Mouse (Mus musculus): ENCODE results near the gene Plp1. TPM values are rescaled to one million over a fixed set of nuclear protein-coding genes. Genes with fewer than 3 reads are reported as not detected.
A peak's percentile ranks its signal among the peaks of the same experiment; 100 is the strongest.

Gene Plp1
- polyA plus RNA-seq (2014; fragmentation: Nextera tagmentation; extraction: Ambion mirVana): 6.2 and 6.9 TPM in 2 replicates

DNA sequence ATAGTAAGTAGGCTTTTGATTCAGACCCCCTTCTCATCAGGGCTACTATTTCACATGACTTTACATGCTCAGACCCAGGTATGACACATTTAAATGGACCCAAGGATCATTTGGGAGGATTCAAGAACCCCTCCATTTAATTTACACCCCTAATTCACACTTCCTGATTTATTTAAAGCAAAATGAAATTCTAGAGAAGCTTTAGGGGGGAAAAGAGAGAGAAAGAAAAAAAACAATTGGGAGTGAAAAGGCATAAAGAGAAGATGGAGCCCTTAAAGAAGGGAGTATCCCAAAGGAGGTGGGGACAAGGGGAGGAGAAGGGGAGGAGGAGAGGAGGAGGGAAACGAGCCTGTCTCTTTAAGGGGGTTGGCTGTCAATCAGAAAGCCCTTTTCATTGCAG, at the start of gene Plp1:
Gene Plp1 (plus strand): TSS at position 301 of the 400 bp plus-strand sequence.
- Histone ChIP-seq H3K36me3 (ENCODE audit: control insufficient read depth, insufficient read depth, low read length) (no peaks in the 10 kb centered on the region), H3K4me1 (replicated peaks; ENCODE audit: control insufficient read depth, insufficient read depth, low read length) (no peaks in the 10 kb centered on the region), H3K9me3 (ENCODE audit: control insufficient read depth, low read length) (no peaks in the 10 kb centered on the region), H3K4me2 (ENCODE audit: low read length) (no peak within 1 kb of the TSS), H3K4me3 (ENCODE audit: low read depth, low read length) (no peak within 1 kb of the TSS), H3K27me3 (replicated peaks; ENCODE audit: control insufficient read depth, insufficient read depth, low read length) (0 out of 2 replicates have a peak, but pooled peaks cover 4% of the 10 kb centered on the region), H3K27ac (ENCODE audit: low read depth) (no peak within 1 kb of the TSS), H3K9ac (ENCODE audit: low read length) (no peak within 1 kb of the TSS)
- WGBS: 43% methylated on average over 1 of the region's 1 CpGs
- DNase-seq (ENCODE audit: low spot score) (no peak), ATAC-seq (replicated peaks; ENCODE audit: low FRiP score, low TSS enrichment, low read depth) (no peak)

DNA sequence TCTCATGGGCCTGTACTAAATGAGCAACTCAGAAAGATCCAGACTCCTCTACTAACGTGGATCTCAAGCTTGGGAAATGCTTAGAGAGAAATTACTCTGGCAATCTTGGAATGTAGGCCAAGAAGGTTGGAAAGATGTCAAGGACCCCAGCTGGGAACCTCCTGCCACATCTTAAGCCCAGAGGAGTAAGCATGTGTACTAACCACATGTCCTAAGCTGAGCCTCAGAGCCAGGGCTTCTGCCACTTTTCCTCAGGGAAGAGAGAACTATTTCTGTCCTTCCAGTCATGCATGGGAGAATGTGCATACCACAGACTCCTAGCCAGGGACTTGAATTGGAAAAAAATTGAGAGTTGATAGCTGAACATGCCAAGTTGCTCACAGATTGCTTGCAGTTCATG, 49.4 kb upstream of the Plp1 start:
- ATAC-seq (replicated peaks; ENCODE audit: low FRiP score, low TSS enrichment, low read depth) (no peak), DNase-seq (ENCODE audit: low spot score) (no peak)
- Histone ChIP-seq H3K4me3 (ENCODE audit: low read depth, low read length) (no peak overlapping the region), H3K27me3 (replicated peaks; ENCODE audit: control insufficient read depth, insufficient read depth, low read length) (no peaks in the 10 kb centered on the region), H3K9me3 (ENCODE audit: control insufficient read depth, low read length) (no peaks in the 10 kb centered on the region), H3K4me1 (replicated peaks; ENCODE audit: control insufficient read depth, insufficient read depth, low read length) (no peaks in the 10 kb centered on the region), H3K36me3 (ENCODE audit: control insufficient read depth, insufficient read depth, low read length) (no peaks in the 10 kb centered on the region), H3K4me2 (ENCODE audit: low read length) (no peak overlapping the region), H3K27ac (ENCODE audit: low read depth) (no peak overlapping the region), H3K9ac (ENCODE audit: low read length) (no peak overlapping the region)
- WGBS: 77% methylated on average over 1 of the region's 1 CpGs

DNA sequence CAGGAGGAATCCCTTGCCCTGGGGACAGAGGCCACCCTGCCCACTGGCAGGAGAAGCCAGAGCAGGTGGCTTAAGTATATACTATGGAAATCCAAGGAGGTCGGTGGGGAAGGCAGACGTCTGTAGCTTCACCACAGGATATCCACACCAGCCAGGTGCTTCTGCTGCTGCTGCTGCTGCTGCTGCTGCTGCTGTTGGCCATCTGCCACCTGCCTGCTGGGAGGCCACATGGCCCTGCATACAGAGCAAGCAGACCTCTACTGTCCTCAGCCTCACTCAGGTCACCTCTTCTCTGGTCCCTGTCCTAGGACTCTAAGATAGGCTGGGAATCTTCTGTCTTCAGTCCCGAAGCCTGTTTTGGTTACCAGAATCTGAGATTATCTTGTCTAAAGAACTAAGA, 44.4 kb upstream of the Plp1 start:
- ATAC-seq (replicated peaks; ENCODE audit: low FRiP score, low TSS enrichment, low read depth): no peak
- Histone ChIP-seq H3K27ac (ENCODE audit: low read depth) (no peak overlapping the region), H3K9ac (ENCODE audit: low read length) (no peak overlapping the region), H3K36me3 (ENCODE audit: control insufficient read depth, insufficient read depth, low read length) (no peaks in the 10 kb centered on the region), H3K9me3 (ENCODE audit: control insufficient read depth, low read length) (no peaks in the 10 kb centered on the region), H3K27me3 (replicated peaks; ENCODE audit: control insufficient read depth, insufficient read depth, low read length) (no peaks in the 10 kb centered on the region), H3K4me2 (ENCODE audit: low read length) (no peak overlapping the region), H3K4me1 (replicated peaks; ENCODE audit: control insufficient read depth, insufficient read depth, low read length) (no peaks in the 10 kb centered on the region), H3K4me3 (ENCODE audit: low read depth, low read length) (no peak overlapping the region)
- 68% methylated on average over 3 of the region's 3 CpGs for WGBS
- DNase-seq (ENCODE audit: low spot score): no peak

DNA sequence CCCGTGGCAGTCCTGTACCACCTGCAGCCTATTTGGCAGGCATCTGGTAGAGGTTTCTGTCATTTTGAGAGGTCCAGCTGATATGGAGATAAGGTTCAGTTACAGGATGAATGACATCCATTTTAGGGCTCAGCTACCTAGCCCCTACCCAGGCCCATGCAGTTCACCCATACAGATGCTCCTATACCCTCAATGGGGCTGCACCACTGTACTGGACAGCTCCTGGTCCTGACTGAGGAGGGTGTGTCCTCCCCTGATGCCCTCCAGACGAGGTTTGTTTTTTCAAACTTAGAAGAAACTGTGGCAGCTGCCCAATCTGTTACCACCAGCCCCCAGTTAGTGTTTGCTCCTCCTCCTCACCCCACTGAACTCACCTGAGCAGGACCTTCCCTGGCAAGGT, 43.2 kb upstream of the Plp1 start:
- Histone ChIP-seq H3K4me2 (ENCODE audit: low read length) (no peak overlapping the region), H3K4me1 (replicated peaks; ENCODE audit: control insufficient read depth, insufficient read depth, low read length) (no peaks in the 10 kb centered on the region), H3K9me3 (ENCODE audit: control insufficient read depth, low read length) (no peaks in the 10 kb centered on the region), H3K36me3 (ENCODE audit: control insufficient read depth, insufficient read depth, low read length) (no peaks in the 10 kb centered on the region), H3K27me3 (replicated peaks; ENCODE audit: control insufficient read depth, insufficient read depth, low read length) (no peaks in the 10 kb centered on the region), H3K9ac (ENCODE audit: low read length) (no peak overlapping the region), H3K4me3 (ENCODE audit: low read depth, low read length) (no peak overlapping the region), H3K27ac (ENCODE audit: low read depth) (no peak overlapping the region)
- ATAC-seq (replicated peaks; ENCODE audit: low FRiP score, low TSS enrichment, low read depth) (no peak), DNase-seq (ENCODE audit: low spot score) (no peak)
- 51% methylated on average over 2 of the region's 2 CpGs for WGBS

DNA sequence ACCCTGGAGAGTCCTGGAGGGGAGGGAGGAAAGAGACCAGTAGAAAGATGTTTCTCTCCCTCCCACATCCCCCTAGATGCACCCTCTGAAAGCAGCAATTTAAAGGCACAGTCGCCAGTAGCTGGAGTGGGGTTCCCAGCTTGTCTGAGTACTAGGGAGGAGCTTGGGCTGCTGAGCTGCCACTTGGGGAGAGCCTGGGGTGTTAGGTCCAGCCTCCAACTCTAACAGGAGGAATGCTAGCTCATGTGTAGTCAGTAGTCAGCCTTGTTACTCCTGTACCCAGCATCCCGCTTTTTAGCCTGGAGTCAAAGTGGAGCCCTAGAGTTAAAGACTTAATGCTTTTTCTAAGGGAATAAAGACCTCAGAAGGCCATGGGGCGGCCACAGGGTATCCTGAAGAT, 42.4 kb upstream of the Plp1 start, which contains the start of gene Glra4:
Gene Glra4 (minus strand): TSS at position 101 of the 400 bp plus-strand sequence.
- no peaks in the 10 kb centered on the region for H3K27me3 ChIP-seq (replicated peaks; ENCODE audit: control insufficient read depth, insufficient read depth, low read length)
- no peak within 1 kb of the TSS for H3K4me2 ChIP-seq (ENCODE audit: low read length)
- no peak within 1 kb of the TSS for H3K9ac ChIP-seq (ENCODE audit: low read length)
- no peak within 1 kb of the TSS for H3K27ac ChIP-seq (ENCODE audit: low read depth)
- DNase-seq (ENCODE audit: low spot score) (no peak), ATAC-seq (replicated peaks; ENCODE audit: low FRiP score, low TSS enrichment, low read depth) (no peak)
- H3K4me3 ChIP-seq (ENCODE audit: low read depth, low read length): no peak within 1 kb of the TSS
- H3K9me3 ChIP-seq (ENCODE audit: control insufficient read depth, low read length): no peaks in the 10 kb centered on the region
- H3K4me1 ChIP-seq (replicated peaks; ENCODE audit: control insufficient read depth, insufficient read depth, low read length): no peaks in the 10 kb centered on the region
- H3K36me3 ChIP-seq (ENCODE audit: control insufficient read depth, insufficient read depth, low read length): no peaks in the 10 kb centered on the region
- WGBS: 81% methylated on average over 3 of the region's 3 CpGs

DNA sequence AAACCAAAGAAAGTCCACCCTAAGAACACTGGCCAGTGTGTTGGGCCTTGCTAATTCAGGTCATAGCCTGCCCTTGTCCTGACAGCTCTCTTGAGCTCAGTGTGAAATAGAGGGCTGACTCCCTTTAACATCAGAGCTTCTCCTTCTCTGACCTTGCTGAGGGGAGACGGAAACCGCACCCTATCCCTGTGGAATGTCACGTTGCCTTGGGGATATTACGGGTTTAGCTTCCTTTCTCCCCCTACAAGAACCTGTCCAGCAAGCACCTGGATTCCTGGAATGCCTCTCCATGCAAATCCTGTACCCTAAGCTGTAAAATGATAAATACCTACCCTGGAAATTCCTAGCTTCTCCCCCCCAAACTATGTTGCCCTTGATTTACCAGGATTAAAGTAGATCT, 33.0 kb upstream of the Plp1 start:
- Histone ChIP-seq H3K4me3 (ENCODE audit: low read depth, low read length) (no peak overlapping the region), H3K36me3 (ENCODE audit: control insufficient read depth, insufficient read depth, low read length) (no peaks in the 10 kb centered on the region), H3K4me2 (ENCODE audit: low read length) (no peak overlapping the region), H3K4me1 (replicated peaks; ENCODE audit: control insufficient read depth, insufficient read depth, low read length) (no peaks in the 10 kb centered on the region), H3K9me3 (ENCODE audit: control insufficient read depth, low read length) (no peaks in the 10 kb centered on the region), H3K27ac (ENCODE audit: low read depth) (no peak overlapping the region), H3K9ac (ENCODE audit: low read length) (no peak overlapping the region), H3K27me3 (replicated peaks; ENCODE audit: control insufficient read depth, insufficient read depth, low read length) (no peaks in the 10 kb centered on the region)
- ATAC-seq (replicated peaks; ENCODE audit: low FRiP score, low TSS enrichment, low read depth) (no peak), DNase-seq (ENCODE audit: low spot score) (no peak)
- WGBS: 56% methylated on average over 4 of the region's 4 CpGs

DNA sequence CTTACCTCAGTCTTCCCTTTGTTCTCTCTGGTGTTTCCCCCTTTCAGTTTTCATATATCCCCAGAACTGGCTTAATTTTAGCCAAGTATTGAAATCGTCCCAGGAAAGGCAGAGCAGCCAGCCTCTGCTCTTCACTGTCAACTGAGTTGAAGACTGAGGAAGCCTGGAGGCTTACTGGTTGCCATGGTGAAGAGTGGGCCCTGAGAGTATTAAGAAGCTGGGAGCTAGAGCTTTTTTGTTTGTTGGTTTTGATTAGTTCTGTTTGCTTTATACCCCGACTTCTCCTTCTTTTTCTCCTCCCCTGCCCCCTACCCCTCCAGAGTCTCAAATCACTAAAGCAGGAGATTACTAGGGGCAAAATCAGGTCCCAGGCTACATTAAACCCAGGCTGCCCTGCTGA, 25.2 kb upstream of the Plp1 start:
- Histone ChIP-seq H3K27ac (ENCODE audit: low read depth) (no peak overlapping the region), H3K9me3 (ENCODE audit: control insufficient read depth, low read length) (no peaks in the 10 kb centered on the region), H3K27me3 (replicated peaks; ENCODE audit: control insufficient read depth, insufficient read depth, low read length) (no peaks in the 10 kb centered on the region), H3K4me2 (ENCODE audit: low read length) (no peak overlapping the region), H3K4me1 (replicated peaks; ENCODE audit: control insufficient read depth, insufficient read depth, low read length) (no peaks in the 10 kb centered on the region), H3K4me3 (ENCODE audit: low read depth, low read length) (no peak overlapping the region), H3K9ac (ENCODE audit: low read length) (no peak overlapping the region), H3K36me3 (ENCODE audit: control insufficient read depth, insufficient read depth, low read length) (no peaks in the 10 kb centered on the region)
- 54% methylated on average over 2 of the region's 2 CpGs for whole genome bisulfite sequencing
- DNase-seq (ENCODE audit: low spot score) (no peak), ATAC-seq (replicated peaks; ENCODE audit: low FRiP score, low TSS enrichment, low read depth) (no peak)

DNA sequence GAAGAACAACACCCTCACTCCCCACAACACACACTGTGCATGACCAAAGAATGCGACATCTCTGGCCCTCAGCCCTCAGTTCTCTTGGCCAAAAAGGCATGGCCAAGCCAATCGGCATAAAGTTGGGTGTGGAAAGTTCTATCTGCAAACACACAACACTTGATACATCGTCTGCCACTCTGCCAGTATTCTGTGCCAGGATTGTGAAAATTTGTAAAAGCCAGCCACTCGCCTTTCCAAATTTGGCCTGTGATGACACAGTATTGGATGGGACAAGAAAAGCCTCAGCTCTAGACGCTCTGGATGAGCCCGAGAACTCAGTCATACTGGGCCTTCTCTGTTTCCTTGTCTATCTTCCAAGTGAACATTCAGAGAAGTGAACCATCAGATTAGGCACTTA, 2.7 kb upstream of the Plp1 start:
- no peaks in the 10 kb centered on the region for H3K4me1 ChIP-seq (replicated peaks; ENCODE audit: control insufficient read depth, insufficient read depth, low read length)
- no peak for ATAC-seq (replicated peaks; ENCODE audit: low FRiP score, low TSS enrichment, low read depth)
- H3K27ac ChIP-seq (ENCODE audit: low read depth): no peak overlapping the region

DNA sequence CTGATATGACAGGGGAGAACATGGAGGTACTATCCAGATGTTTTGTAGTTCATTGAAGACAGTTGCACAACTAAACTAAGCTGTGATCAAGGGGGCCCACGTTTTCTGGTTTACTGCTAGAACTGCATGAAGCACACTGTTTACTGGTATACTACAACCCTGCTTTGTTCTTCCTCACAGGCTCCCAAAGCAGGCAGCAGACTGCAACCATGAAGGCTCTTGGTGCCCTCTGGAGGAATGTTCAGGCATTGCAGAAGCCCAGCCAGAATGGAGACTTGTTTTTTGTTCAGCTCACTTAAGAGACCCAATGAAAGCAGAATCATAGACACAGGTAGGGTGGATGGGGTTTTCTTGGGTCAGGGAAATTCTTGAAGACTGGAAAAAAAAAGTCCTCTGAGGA, 2.2 kb upstream of the Plp1 start:
- Histone ChIP-seq H3K4me2 (ENCODE audit: low read length) (no peak overlapping the region), H3K9ac (ENCODE audit: low read length) (no peak overlapping the region), H3K4me1 (replicated peaks; ENCODE audit: control insufficient read depth, insufficient read depth, low read length) (no peaks in the 10 kb centered on the region), H3K36me3 (ENCODE audit: control insufficient read depth, insufficient read depth, low read length) (no peaks in the 10 kb centered on the region), H3K9me3 (ENCODE audit: control insufficient read depth, low read length) (no peaks in the 10 kb centered on the region), H3K4me3 (ENCODE audit: low read depth, low read length) (no peak overlapping the region), H3K27me3 (replicated peaks; ENCODE audit: control insufficient read depth, insufficient read depth, low read length) (0 out of 2 replicates have a peak, but pooled peaks cover 4% of the 10 kb centered on the region), H3K27ac (ENCODE audit: low read depth) (no peak overlapping the region)
- WGBS: 18% methylated on average over 1 of the region's 1 CpGs
- DNase-seq (ENCODE audit: low spot score) (peak; percentile 83), ATAC-seq (replicated peaks; ENCODE audit: low FRiP score, low TSS enrichment, low read depth) (no peak; the same call in 1 of the 2 replicates)

More for the DNA sequence above, 2.7 kb upstream of the Plp1 start:
- no peaks in the 10 kb centered on the region for H3K36me3 ChIP-seq (ENCODE audit: control insufficient read depth, insufficient read depth, low read length)
- no peak overlapping the region for H3K9ac ChIP-seq (ENCODE audit: low read length)
- no peak for DNase-seq (ENCODE audit: low spot score)
- H3K9me3 ChIP-seq (ENCODE audit: control insufficient read depth, low read length): no peaks in the 10 kb centered on the region
- H3K4me3 ChIP-seq (ENCODE audit: low read depth, low read length): no peak overlapping the region
- H3K4me2 ChIP-seq (ENCODE audit: low read length): no peak overlapping the region
- 0 out of 2 replicates have a peak, but pooled peaks cover 4% of the 10 kb centered on the region for H3K27me3 ChIP-seq (replicated peaks; ENCODE audit: control insufficient read depth, insufficient read depth, low read length)
- 90% methylated on average over 6 of the region's 6 CpGs for WGBS
